Mouse (Mus musculus) spleen, postnatal 4 days (tissue): ENCODE results near the gene Adam23.
"Not testable (repeated sequence)": the region's sequence is repeated elsewhere in the genome, so short reads cannot be mapped to it uniquely, and the experiment has no call there.

ENCODE experiments used
- DNase-seq, 2 experiments: peaks; one replicate each; pipeline ENCODE4 v3.0.0; 2022; ENCODE audit warnings: low spot score in 2 of 2

Adam23 gene

DNA sequence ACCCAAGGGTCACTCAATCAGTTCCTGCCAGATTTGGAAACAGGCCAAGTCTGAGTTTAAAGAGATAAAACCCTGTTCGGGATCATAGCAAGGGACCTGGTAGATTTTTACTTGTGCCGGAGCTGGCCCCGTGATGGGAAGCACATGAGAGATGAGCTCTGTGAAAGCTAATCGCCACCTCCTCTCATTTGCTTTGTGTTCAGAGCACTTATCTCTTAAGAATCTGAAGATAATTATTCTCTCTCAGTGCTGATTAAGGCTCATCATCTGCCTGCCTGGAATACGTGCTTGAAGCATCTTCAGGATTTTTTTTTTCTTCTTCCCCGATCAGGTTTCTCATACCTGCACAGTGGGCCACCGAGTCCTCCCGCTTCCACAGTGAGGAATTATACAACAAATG, 133.5 kb downstream of the Adam23 start:
- no peak for DNase-seq

DNA sequence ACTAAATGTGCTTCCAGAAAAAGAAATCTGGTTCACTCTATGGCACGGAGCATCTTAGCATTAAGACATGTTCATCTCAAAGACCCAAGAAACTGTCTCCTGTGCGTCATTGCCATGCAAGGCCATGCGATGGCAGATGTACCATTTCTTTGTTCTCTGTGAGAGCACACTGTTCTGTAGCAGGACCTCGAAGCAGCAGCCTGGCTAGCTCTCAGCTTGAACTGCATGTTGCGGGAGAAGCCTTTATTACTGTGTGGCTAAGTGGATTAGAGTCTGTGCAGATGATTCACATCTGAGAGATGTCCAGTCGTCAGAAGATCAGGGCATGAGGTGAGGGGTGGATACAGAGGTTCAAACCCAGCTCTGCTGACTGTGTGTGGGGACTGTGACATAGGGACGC, 141.2 kb downstream of the Adam23 start:
- DNase-seq: no peak

DNA sequence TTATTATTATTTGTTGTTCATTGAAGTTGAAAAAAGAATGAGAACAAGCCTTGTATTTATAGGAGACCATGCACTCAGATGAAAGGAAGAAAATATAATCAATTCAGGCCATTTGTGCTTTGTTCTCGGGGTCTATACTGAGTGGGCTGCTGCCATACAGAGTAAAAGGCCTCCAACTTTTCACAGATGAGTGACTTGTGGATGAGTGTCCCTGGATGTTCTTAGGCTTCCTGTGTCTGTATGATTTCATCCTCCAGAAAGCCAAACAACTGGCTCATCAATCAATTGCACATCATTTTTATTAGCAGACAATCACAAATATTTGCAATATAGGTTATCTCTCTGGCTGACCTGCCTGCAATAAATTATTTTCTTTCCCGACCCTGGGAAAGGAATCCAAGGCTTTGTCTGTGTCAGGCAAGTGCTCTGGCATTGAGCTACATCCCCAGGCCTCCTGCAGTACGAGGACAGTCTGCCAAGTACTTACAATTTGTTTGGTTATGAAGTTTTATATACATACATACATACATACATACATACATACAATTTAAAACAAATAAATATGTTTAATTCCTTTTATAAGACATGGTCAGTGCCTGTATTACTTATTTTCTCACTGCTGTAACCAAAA, 158.3 kb downstream of the Adam23 start:
- DNase-seq: no peak

DNA sequence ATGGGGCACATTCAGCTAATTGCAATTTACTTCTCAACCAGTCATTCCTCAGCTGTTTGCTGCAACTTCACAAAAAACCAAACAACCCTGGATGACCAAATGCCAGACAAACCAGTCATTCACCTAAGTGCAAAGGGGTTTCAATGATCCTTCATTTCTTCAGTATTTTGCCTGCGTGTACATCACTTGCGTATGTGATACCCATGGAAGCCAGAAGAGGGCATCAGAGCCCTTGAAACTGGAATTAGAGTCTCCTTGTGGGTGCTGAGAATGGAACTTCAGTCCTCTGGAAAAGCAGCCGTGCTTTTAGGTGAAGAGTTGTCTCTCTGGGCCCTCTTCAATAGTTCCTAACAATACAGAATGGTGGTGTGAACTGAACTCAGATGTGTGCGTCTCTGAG, 163.9 kb downstream of the Adam23 start:
- DNase-seq: no peak

DNA sequence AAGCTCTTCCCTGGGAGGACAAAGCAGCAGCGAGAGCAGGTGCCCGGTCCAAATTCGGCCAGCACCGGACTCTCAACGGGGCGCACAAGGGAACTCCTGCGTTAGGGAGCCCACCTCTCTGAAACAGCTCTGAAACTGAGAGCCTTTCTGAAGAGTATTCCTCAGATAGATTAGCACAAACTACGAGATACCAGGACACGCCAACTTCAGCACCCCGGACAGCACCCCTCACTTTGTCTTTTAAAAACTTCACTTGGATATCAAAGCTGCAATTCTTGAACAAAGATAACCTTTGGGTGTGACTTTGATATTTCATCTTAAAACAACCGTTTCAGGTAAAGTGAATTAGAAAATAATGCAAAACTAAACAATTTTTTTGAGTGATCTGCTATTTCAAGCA, 168.9 kb downstream of the Adam23 start:
- DNase-seq: no peak

DNA sequence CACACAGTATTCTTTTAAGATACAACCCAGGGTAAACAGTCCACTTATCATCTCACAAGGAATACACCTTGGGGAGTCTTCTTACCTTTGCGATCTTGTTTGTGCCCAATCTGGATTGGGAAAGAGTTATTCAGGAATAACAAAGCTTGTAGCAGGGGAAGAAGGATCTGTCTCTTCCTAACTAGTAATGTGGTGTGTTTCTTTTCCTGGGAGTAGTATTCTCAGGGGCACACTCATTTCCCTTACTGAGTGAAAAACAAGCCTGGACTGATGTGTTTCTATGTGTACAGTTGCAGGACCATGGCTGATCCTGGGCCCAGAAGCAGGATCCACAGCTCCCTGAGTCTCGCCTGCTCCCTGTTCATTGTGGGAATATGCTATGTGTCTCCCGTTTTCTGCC, 170.0 kb downstream of the Adam23 start, which contains the start of gene Gm39653:
Gene Gm39653, plus strand, starts transcription at position 301 of the 400 bp plus-strand sequence.
- no peak for DNase-seq

DNA sequence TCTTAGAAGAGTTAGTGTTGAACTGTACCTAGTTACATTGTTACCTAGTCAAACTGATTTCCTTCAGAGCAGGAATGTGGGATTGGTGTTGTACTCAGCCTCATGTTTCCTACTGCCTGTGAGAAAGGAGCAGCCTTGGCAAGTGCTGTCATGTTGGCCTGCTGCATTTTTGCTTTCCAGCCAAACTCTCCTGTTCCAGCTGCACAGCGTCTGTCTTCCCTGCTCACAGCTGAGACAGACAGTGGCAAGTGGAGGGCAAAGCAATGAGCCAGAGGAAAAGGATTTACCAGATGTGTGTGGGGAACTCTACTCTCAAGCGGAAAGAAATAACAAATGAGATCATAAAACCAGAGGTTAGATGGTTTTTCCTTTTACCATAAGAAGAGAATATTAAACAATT, 182.5 kb downstream of the Adam23 start:
- no peak for DNase-seq

DNA sequence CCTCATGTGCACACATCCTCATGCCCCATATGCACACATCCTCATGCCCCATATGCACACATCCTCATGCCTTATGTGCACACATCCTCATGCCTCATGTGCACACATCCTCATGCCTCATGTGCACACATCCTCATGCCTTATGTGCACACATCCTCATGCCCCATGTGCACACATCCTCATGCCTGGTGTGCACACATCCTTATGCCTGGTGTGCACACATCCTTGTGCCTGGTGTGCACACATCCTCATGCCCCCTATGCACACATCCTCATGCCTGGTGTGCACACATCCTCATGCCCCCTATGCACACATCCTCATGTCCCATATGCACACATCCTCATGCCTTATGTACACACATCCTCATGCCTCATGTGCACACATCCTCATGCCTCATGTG, 184.7 kb downstream of the Adam23 start:
- not testable (repeated sequence) for DNase-seq

DNA sequence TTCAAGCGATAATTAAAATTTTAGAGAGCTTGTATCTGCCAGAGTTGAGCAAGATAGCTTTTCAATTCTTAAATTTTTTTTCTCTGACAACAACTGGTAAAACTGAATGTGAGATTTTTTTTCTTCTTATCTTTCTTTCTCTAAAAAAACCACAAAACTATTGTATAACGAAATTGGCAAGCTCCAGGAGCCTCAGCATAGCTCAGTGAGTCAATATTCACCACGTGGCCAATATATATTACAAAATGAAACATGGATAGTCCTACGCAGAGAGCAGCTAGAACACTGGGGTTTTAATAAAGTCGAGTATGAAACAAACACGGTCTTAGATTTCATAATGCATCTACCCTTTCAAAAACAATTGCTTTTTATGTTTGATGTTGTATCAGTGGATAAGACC, 194.2 kb downstream of the Adam23 start:
- no peak for DNase-seq
